Mouse (Mus musculus) bone marrow macrophage, adult 2 months (primary cell): ENCODE measurements around the gene 1700016C15Rik. TPM values are rescaled to one million over a fixed set of nuclear protein-coding genes. Genes with fewer than 3 reads are reported as not detected.

Source experiments
- H3K27ac ChIP-seq: 2 replicates; pipeline ENCODE4 v1.5.1; 2012; ENCODE audit warnings: low read depth, low read length; ENCODE audit not compliant: insufficient read depth
- H3K4me1 ChIP-seq: 2 replicates; pipeline ENCODE4 v1.6.1; 2012; ENCODE audit warnings: low read length; ENCODE audit not compliant: control insufficient read depth, insufficient read depth
- H3K4me3 ChIP-seq: 2 replicates; pipeline ENCODE4 v1.5.1; 2012; ENCODE audit warnings: mild to moderate bottlenecking, low read length, moderate library complexity; ENCODE audit not compliant: insufficient read depth
- CTCF ChIP-seq: IDR thresholded peaks from 2 replicates; pipeline ENCODE4 v1.5.1; 2012; ENCODE audit warnings: low read depth, mild to moderate bottlenecking, low read length, moderate library complexity
- POLR2A ChIP-seq: IDR thresholded peaks from 2 replicates; pipeline ENCODE4 v1.6.1; 2012; ENCODE audit warnings: mild to moderate bottlenecking, low read depth, low read length, borderline replicate concordance
- polyA plus RNA-seq: library from polyadenylated mRNA; stranded (reverse); fragments of >200 nt; gene quantifications from 2 replicates; pipeline ENCODE4 v1.2.4, GENCODE M21; 2012; ENCODE audit not compliant: missing spikeins, insufficient read depth, insufficient read length

Gene 1700016C15Rik
- polyA plus RNA-seq, result not detected in 2 replicates

DNA sequence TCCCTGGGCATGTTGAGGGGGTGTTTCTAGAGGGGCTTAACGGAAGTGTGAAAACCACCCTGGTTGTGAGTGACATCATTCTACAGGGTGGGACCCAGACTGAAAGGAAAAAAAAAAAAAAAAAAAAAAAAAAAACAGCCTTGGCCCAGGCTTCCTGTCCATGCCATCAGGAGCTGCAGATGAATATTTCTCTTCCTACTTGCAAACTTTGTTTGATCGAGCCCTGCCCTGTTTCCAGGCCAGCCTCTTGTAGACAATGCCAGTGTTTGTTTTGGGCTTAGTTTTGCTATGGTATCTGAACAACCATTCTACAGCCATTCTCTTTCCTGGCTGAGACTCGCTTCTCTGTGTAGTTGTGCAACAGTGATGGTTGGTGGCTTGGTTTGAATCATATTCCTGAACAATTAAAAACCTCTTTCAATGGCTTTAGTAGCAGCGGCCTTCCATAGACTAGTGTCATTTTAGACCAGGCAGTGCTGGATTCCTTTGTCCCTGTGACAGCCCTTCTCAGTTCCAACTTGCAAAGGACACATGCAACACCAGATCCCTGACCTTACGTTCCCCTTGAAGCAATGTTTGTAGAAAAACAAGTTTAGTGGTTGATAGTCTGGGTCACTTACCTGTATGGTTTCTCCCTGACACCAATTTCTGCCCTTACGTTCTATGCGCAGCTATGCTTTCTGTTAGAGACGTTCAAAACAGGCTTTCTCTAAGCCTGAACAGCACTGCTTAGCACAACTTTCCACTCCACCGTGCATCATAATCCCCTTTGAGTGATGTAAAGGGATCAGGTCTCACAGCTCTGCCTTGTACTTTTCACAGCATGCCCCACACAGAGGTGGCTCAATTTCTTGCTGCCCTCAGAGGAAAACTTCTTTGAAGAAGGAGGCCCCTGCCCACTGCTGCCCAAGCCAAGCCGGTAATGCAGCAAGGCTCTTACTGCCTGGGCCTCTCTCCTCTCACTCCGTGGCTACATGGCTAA, at the start of gene 1700016C15Rik:
Gene 1700016C15Rik (plus strand): TSS at position 772 of the 982 bp plus-strand sequence.
- no peak within 1 kb of the TSS for H3K4me3 ChIP-seq
- TF ChIP-seq CTCF, result no peak
- no peak for TF ChIP-seq POLR2A

DNA sequence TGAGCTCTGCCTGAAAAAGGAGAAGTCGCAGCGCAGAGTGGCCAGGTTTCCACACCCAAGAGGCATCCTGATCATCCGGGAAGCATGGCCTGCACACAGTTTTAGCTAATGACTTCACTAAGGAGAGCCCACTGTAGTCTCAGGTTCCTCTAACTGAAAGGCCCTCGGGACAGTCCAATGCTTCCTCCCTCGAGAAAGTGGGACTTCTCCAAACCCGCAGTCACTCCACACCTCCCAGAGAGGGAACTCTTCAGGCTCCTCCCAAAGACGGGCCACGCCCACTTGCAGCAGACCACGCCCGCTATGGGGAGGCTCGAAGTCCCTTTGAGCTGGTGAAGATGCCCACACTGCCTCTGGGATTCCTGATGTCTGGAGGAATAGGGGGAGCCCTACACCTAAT, 48.4 kb upstream of the 1700016C15Rik start:
- TF ChIP-seq POLR2A (no peak), CTCF (no peak)
- Histone ChIP-seq H3K4me1 (no peaks in the 10 kb centered on the region; the same call in none of the 2 replicates), H3K27ac (no peak overlapping the region), H3K4me3 (no peak overlapping the region)

More for the DNA sequence above, at the start of gene 1700016C15Rik:
- H3K4me1 ChIP-seq, result peaks cover 31% of the 10 kb centered on the region
- no peak within 1 kb of the TSS for H3K27ac ChIP-seq

DNA sequence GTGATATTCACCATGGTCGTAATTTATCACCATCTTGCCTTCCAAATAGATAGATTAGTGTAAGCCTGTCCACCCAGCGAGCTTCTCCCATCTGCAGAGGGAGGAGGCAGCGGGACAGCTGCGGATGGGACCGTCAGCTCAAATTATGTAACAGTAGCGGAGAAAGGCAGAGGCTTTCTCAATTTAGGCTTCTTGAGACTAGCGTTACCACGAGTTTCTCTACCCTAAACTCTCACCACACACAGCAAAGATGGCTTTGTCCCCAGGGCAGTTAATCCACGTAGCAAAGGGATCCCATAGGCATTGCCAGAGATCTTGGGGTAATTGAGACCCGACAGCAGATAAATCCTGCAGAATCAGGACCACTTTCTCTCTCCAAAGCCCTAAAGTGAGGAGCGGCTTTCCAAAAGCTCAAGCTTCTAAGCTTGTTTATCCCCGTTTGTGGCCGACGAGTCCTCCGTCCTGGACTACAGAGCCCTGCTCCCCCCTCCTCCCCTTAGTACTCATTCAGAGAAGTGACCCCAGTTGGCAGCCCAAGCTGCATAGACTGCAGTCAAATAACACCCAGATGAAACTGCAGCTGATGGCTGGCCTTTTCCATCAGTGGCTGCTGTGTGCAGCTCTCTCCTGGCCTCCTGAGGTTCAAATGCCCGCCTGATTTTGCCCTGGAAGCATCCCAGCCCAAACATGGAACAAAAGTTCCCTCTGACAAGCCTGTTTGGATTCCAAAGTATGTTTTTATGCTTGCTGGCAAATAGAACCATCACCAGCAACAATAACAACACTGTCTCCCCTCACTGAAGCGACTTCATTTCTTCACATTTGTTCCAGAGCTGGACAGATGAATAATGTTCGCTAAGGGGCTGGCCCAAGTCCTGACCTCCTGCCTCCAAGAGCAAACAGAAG, 45.4 kb upstream of the 1700016C15Rik start:
- no peaks in the 10 kb centered on the region; the same call in 1 of the 2 replicates for H3K4me1 ChIP-seq
- TF ChIP-seq POLR2A, result no peak
- H3K4me3 ChIP-seq, result no peak overlapping the region
- no peak overlapping the region for H3K27ac ChIP-seq

DNA sequence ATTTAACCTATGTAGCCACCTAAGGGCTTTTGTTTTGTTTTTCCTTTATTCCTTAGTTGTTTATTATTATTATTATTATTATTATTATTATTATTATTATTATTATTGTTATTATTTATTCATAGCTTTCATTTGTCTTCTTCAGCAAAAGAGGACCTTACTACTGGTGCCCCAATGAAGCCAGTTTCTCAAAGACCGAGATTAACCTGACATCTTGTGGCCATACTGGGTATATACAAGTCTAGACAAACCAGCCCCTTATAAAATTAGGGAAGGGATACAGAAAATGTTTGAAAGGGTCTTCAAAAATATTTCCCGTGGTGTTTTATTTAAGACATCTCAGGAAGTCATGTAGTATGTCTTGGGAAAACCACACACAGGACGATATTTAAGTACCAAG, 44.7 kb upstream of the 1700016C15Rik start:
- Histone ChIP-seq H3K4me3 (no peak overlapping the region), H3K27ac (no peak overlapping the region), H3K4me1 (no peaks in the 10 kb centered on the region; the same call in 1 of the 2 replicates)
- TF ChIP-seq POLR2A (no peak), CTCF (no peak)

DNA sequence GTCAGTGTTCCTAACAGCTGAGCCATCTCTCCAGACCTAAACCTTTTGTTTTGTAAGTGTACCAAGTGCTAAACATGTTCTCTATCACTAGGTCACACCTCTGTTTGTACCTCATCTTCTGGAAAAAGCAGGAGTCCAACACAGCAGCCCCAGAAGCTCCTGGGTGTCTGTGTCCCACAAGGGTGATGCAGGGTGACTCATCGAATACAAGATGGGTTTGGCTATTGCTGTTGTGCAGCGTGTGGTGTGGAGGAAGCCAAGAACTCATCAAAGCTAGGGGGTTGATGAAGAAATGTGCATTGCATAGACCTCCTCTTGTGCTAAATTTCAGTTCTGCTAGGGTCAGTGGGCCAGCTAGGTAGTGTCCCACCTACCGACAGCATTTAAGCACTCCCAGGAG, 43.5 kb upstream of the 1700016C15Rik start:
- TF ChIP-seq CTCF (no peak), POLR2A (no peak)
- no peaks in the 10 kb centered on the region; the same call in 1 of the 2 replicates for H3K4me1 ChIP-seq
- H3K4me3 ChIP-seq, result no peak overlapping the region
- H3K27ac ChIP-seq, result no peak overlapping the region

DNA sequence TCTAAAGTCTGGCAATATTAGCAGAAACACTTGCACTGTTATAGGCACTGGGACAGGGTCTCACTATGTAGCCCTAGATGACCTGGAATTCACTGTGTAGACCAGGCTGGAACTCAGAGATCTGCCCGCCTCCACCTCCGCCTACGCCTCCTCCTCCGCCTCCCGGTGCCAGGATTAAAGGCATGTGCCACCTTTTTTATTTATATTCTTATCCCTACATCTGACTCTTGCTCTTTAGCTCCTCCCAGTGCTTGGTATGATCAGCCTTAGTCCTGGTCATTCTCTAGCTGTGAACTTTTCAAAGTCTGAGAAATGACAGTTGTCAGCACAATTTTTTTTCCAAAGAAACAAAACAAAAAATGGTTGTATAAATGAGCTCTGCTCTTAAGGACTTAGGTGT, 42.6 kb upstream of the 1700016C15Rik start:
- H3K27ac ChIP-seq, result no peak overlapping the region
- no peak overlapping the region for H3K4me3 ChIP-seq
- TF ChIP-seq CTCF (no peak), POLR2A (no peak)
- no peaks in the 10 kb centered on the region; the same call in 1 of the 2 replicates for H3K4me1 ChIP-seq

DNA sequence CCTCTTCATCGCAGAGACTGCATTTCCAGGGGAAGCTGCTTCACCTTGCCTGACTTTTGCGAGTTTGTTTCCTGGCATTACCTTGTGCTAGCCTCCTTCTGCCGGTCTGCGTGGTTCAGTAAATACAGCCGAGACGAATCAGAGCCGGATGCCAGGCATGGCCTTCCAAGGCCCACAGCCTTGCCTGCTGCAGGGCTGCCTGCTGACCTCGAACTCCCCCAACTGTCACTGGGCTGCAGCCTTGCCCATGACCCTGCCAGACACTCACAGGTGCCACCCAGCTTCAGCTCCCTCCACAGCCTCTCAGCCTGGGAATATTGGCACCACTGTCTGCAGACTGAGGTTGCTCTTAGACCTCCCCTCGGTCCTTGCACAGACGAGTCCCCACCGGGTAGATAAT, 37.1 kb upstream of the 1700016C15Rik start:
- no peak overlapping the region for H3K27ac ChIP-seq
- TF ChIP-seq CTCF, result no peak
- no peak for TF ChIP-seq POLR2A
- H3K4me1 ChIP-seq, result no peaks in the 10 kb centered on the region
- H3K4me3 ChIP-seq, result no peak overlapping the region

DNA sequence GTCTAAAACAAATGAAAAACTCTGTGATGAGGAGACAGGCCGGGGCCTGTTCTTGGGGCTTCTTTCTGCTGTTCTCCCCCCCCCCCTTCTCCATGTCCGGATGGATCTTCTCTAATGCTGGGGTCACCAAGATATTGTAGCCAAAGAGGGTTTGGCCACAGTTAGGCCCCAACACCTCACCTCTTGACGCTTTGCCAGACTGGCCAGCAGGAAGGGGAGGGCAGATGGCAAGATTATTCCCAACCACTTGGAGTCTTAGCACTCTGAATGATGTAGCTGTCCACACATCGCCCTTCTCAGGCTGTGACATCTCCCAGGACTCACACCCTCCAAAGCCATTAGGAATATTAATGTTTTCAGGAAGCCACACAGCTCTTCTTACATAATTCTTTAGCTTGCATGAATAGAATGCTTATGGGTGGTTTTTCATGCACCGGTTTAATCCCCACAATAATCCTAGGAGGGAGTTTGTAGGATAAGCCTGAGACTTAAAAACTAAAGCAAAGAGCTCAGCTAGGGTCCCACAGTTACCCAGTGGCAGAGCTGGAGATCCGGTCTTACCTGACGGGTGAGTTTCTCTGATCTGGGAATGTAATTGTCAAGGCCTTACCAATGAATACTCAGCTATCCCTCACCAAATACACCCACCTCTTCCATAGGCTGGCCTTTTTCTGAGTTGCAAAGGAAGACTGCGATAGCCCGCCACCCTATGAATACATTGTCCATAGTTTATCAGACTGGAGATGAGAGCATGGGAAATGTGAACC, 35.9 kb upstream of the 1700016C15Rik start:
- TF ChIP-seq POLR2A, result no peak
- no peak for TF ChIP-seq CTCF
- H3K4me1 ChIP-seq, result no peaks in the 10 kb centered on the region
- no peak overlapping the region for H3K4me3 ChIP-seq
- H3K27ac ChIP-seq, result no peak overlapping the region

DNA sequence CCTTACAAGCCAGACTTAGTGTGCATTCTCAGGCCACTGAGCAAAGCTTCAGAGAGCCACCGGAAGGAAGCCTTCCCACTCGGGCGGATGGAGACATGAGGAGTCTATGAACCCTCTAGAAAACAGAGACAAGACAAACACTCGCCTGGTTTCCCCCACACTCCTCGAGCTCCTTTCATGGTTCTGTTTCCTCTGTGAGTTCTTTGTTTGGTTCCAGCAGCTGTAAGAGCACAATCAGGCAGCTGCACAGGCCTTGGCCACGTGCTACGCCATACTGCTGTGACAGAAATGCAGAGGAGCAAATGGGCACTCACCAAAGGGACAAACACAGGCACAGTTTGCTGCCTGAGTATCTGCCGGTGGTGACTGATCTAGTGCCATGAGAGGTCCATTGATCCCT, 29.1 kb upstream of the 1700016C15Rik start:
- Histone ChIP-seq H3K4me1 (peaks cover 27% of the 10 kb centered on the region), H3K4me3 (no peak overlapping the region), H3K27ac (no peak overlapping the region)
- no peak for TF ChIP-seq POLR2A
- no peak for TF ChIP-seq CTCF
